Comparison of ENCODE assay signal across 13 mouse cellular contexts in genomic region chr7:4947855-4948254, GRCm38 (mm10). TPM values are rescaled to one million over a fixed set of nuclear protein-coding genes. Genes with fewer than 3 reads are reported as not detected.
DNase-seq lines count a peak whose midpoint lies in the region; ATAC-seq and TF ChIP-seq lines count a peak whose summit lies in the region.
"Had no signal": no experiment of that assay in that cellular context is flagged by ENCODE, and none has a peak within 500 bp of the region (broad histone marks: within the 10 kb centered on the region; RNA-seq: fewer than 3 reads in every experiment).

No protein-coding gene starts in this region.

- H3K27me3 ChIP-seq in stomach, embryonic 16.5 days (ENCODE audit: control insufficient read depth, insufficient read depth, low read length), result no peaks in the 10 kb centered on the region
- no peaks in the 10 kb centered on the region for H3K27me3 ChIP-seq in stomach, postnatal 0 days (ENCODE audit: control insufficient read depth, insufficient read depth, low read length)
- H3K27me3 ChIP-seq in hindbrain, postnatal 0 days (ENCODE audit: insufficient read depth, low read length), result no peaks in the 10 kb centered on the region
- H3K27me3 ChIP-seq: hindbrain, embryonic 15.5 days; neural tube, embryonic 12.5 days; Patski had no signal

- ATAC-seq in stomach, embryonic 16.5 days (ENCODE audit: insufficient read depth, low FRiP score), result no peak
- ATAC-seq in stomach, postnatal 0 days (ENCODE audit: low FRiP score, low TSS enrichment), result no peak
- ATAC-seq in monocyte, adult 5-6 weeks (replicated peaks; ENCODE audit: insufficient number of reproducible peaks, low FRiP score, low TSS enrichment, poor library complexity, severe bottlenecking), result no peak
- no peak for ATAC-seq in hindbrain, postnatal 0 days
- ATAC-seq: Patski had no signal

- no peak overlapping the region for H3K4me3 ChIP-seq in stomach, embryonic 16.5 days (replicated peaks; ENCODE audit: low read length)
- no peak overlapping the region for H3K4me3 ChIP-seq in stomach, postnatal 0 days (ENCODE audit: low read depth, low read length)
- H3K4me3 ChIP-seq in hindbrain, postnatal 0 days (ENCODE audit: low read length), result no peak overlapping the region
- H3K4me3 ChIP-seq: hindbrain, embryonic 15.5 days; neural tube, embryonic 12.5 days had no signal

- no peaks in the 10 kb centered on the region for H3K36me3 ChIP-seq in stomach, embryonic 16.5 days (ENCODE audit: control insufficient read depth, insufficient read depth, low read length)
- no peaks in the 10 kb centered on the region for H3K36me3 ChIP-seq in stomach, postnatal 0 days (ENCODE audit: control insufficient read depth, insufficient read depth, low read length)
- H3K36me3 ChIP-seq in hindbrain, postnatal 0 days (ENCODE audit: insufficient read depth, low read length), result no peaks in the 10 kb centered on the region
- H3K36me3 ChIP-seq: hindbrain, embryonic 15.5 days; neural tube, embryonic 12.5 days had no signal

- WGBS in stomach, embryonic 16.5 days, result 19% methylated on average over 2 of the region's 2 CpGs
- 15% methylated on average over 2 of the region's 2 CpGs for WGBS in stomach, postnatal 0 days
- WGBS in hindbrain, postnatal 0 days, result 31% methylated on average over 2 of the region's 2 CpGs

- no peaks in the 10 kb centered on the region for H3K9me3 ChIP-seq in stomach, embryonic 16.5 days (replicated peaks; ENCODE audit: control insufficient read depth, low read length)
- no peaks in the 10 kb centered on the region for H3K9me3 ChIP-seq in stomach, postnatal 0 days (ENCODE audit: control insufficient read depth, low read length)
- H3K9me3 ChIP-seq in hindbrain, postnatal 0 days (ENCODE audit: low read length), result no peaks in the 10 kb centered on the region
- H3K9me3 ChIP-seq: hindbrain, embryonic 15.5 days; neural tube, embryonic 12.5 days had no signal

- 0 out of 2 replicates have a peak overlapping the region, but pooled peaks have one; percentile 8 for H3K9ac ChIP-seq in stomach, embryonic 16.5 days (ENCODE audit: low read length)
- no peak overlapping the region for H3K9ac ChIP-seq in stomach, postnatal 0 days (ENCODE audit: low read length)
- H3K9ac ChIP-seq in hindbrain, postnatal 0 days (replicated peaks; ENCODE audit: low read length), result no peak overlapping the region
- H3K9ac ChIP-seq: hindbrain, embryonic 15.5 days; neural tube, embryonic 12.5 days had no signal

- H3K4me2 ChIP-seq in stomach, embryonic 16.5 days (ENCODE audit: low read depth, low read length), result no peak overlapping the region
- no peak overlapping the region for H3K4me2 ChIP-seq in stomach, postnatal 0 days (replicated peaks; ENCODE audit: low read depth)
- no peak overlapping the region for H3K4me2 ChIP-seq in hindbrain, postnatal 0 days (ENCODE audit: low read depth, low read length)
- H3K4me2 ChIP-seq: hindbrain, embryonic 15.5 days; neural tube, embryonic 12.5 days had no signal

- intact Hi-C loops in gastrocnemius, postnatal 36 days (cut with DNase I), result no loop called here

- no peaks in the 10 kb centered on the region for H3K4me1 ChIP-seq in stomach, embryonic 16.5 days (ENCODE audit: control insufficient read depth, insufficient read depth, low read length)
- H3K4me1 ChIP-seq in stomach, postnatal 0 days (replicated peaks; ENCODE audit: control insufficient read depth, insufficient read depth), result no peaks in the 10 kb centered on the region
- H3K4me1 ChIP-seq in hindbrain, postnatal 0 days (ENCODE audit: insufficient read depth, low read length), result no peaks in the 10 kb centered on the region; the same call in 1 of the 2 replicates
- H3K4me1 ChIP-seq: hindbrain, embryonic 15.5 days; neural tube, embryonic 12.5 days had no signal

- TF ChIP-seq CTCF in stomach, postnatal 0 days (IDR thresholded peaks at IDR 0.05; ENCODE audit: low read depth), result no peak
- TF ChIP-seq CTCF in hindbrain, postnatal 0 days (IDR thresholded peaks at IDR 0.05; ENCODE audit: low read depth), result no peak

- TF ChIP-seq EP300 in stomach, postnatal 0 days (optimal IDR thresholded peaks at IDR 0.05), result no peak

- no peak overlapping the region for H3K27ac ChIP-seq in stomach, embryonic 16.5 days (ENCODE audit: low read length)
- no peak overlapping the region for H3K27ac ChIP-seq in stomach, postnatal 0 days (replicated peaks)
- H3K27ac ChIP-seq in hindbrain, postnatal 0 days, result no peak overlapping the region
- H3K27ac ChIP-seq: hindbrain, embryonic 15.5 days; neural tube, embryonic 12.5 days had no signal

- peak; percentile 45 to 60 for DNase-seq in cerebellum, postnatal 10 days
- no peak for DNase-seq in cerebellum, postnatal 36 days
- no peak for DNase-seq in stomach, postnatal 0 days (ENCODE audit: low spot score)
- DNase-seq in gastrocnemius, postnatal 36 days, result peak; percentile 74 to 79
- peak; percentile 83 for DNase-seq in skeletal muscle tissue, adult 2 months (ENCODE audit: low read depth, low spot score)
- no peak for DNase-seq in hindbrain, postnatal 0 days (ENCODE audit: low spot score)
- DNase-seq: kidney, postnatal 4 days had no signal

RNA-seq across cellular contexts. Expression of gene Sbk2, which starts 16.4 kb away (rescaled TPM):
- polyA plus RNA-seq in stomach, embryonic 16.5 days (2015; fragmentation: Nextera tagmentation; extraction: Ambion mirVana), result 0.26 and 0.47 TPM in 2 replicates
- polyA plus RNA-seq in stomach, postnatal 0 days (2015; fragmentation: Nextera tagmentation; extraction: Ambion mirVana), result 0.15 TPM in 1 of 2 replicates, not detected in the other
- total RNA-seq in gastrocnemius, postnatal 36 days (2021), result 10 to 100 TPM; 30.5 to 35.8 TPM
- total RNA-seq in monocyte, adult 5-6 weeks (2017), result not detected in 3 replicates
- 0.31 TPM in 1 of 2 replicates, not detected in the other for total RNA-seq in hindbrain, postnatal 0 days (2014; rRNA removed)
- not detected in 2 replicates for polyA plus RNA-seq in hindbrain, postnatal 0 days (2015; fragmentation: Nextera tagmentation; extraction: Ambion mirVana)
- total RNA-seq: left cerebral cortex, postnatal 25 days had no signal

RNA-seq across cellular contexts. Expression of gene Ssc5d, which starts 22.3 kb away (rescaled TPM):
- 3.4 and 3.5 TPM in 2 replicates for polyA plus RNA-seq in stomach, embryonic 16.5 days (2015; fragmentation: Nextera tagmentation; extraction: Ambion mirVana)
- 1.3 and 1.9 TPM in 2 replicates for polyA plus RNA-seq in stomach, postnatal 0 days (2015; fragmentation: Nextera tagmentation; extraction: Ambion mirVana)
- total RNA-seq in gastrocnemius, postnatal 36 days (2021), result 10 to 100 TPM in 1 of 2 experiments, 1 to 10 TPM in 1; 8.8 to 11.1 TPM
- not detected in 3 replicates for total RNA-seq in monocyte, adult 5-6 weeks (2017)
- 2.5 and 2.8 TPM in 2 replicates for total RNA-seq in hindbrain, postnatal 0 days (2014; rRNA removed)
- polyA plus RNA-seq in hindbrain, postnatal 0 days (2015; fragmentation: Nextera tagmentation; extraction: Ambion mirVana), result 0.77 and 1.0 TPM in 2 replicates

RNA-seq across cellular contexts. Expression of gene Sbk3, which starts 23.1 kb away (rescaled TPM):
- polyA plus RNA-seq in stomach, embryonic 16.5 days (2015; fragmentation: Nextera tagmentation; extraction: Ambion mirVana), result 0.11 TPM in 1 of 2 replicates, not detected in the other
- polyA plus RNA-seq in stomach, postnatal 0 days (2015; fragmentation: Nextera tagmentation; extraction: Ambion mirVana), result 0.04 TPM in 1 of 2 replicates, not detected in the other
- 1 to 10 TPM; 1.6 to 1.7 TPM for total RNA-seq in gastrocnemius, postnatal 36 days (2021)
- total RNA-seq in monocyte, adult 5-6 weeks (2017), result not detected in 3 replicates
- 0.31 and 0.72 TPM in 2 replicates for total RNA-seq in hindbrain, postnatal 0 days (2014; rRNA removed)
- 0.23 and 0.31 TPM in 2 replicates for polyA plus RNA-seq in hindbrain, postnatal 0 days (2015; fragmentation: Nextera tagmentation; extraction: Ambion mirVana)

RNA-seq across cellular contexts. Expression of gene Nat14, which starts 26.0 kb away (rescaled TPM):
- 3.0 and 4.0 TPM in 2 replicates for polyA plus RNA-seq in stomach, embryonic 16.5 days (2015; fragmentation: Nextera tagmentation; extraction: Ambion mirVana)
- polyA plus RNA-seq in stomach, postnatal 0 days (2015; fragmentation: Nextera tagmentation; extraction: Ambion mirVana), result 2.3 and 2.5 TPM in 2 replicates
- total RNA-seq in gastrocnemius, postnatal 36 days (2021), result 1 to 10 TPM; 2.5 to 3.2 TPM
- total RNA-seq in monocyte, adult 5-6 weeks (2017), result 0.49 TPM in 1 of 3 replicates, not detected in the others
- 24.2 and 32.3 TPM in 2 replicates for total RNA-seq in hindbrain, postnatal 0 days (2014; rRNA removed)
- 27.5 and 29.4 TPM in 2 replicates for polyA plus RNA-seq in hindbrain, postnatal 0 days (2015; fragmentation: Nextera tagmentation; extraction: Ambion mirVana)

RNA-seq across cellular contexts. Expression of gene Zfp628, which starts 32.8 kb away (rescaled TPM):
- polyA plus RNA-seq in stomach, embryonic 16.5 days (2015; fragmentation: Nextera tagmentation; extraction: Ambion mirVana), result 2.1 and 2.3 TPM in 2 replicates
- 1.8 and 1.9 TPM in 2 replicates for polyA plus RNA-seq in stomach, postnatal 0 days (2015; fragmentation: Nextera tagmentation; extraction: Ambion mirVana)
- 1 to 10 TPM; 8.9 TPM for total RNA-seq in gastrocnemius, postnatal 36 days (2021)
- 2.6 to 6.0 TPM (median 5.9 TPM) in 3 replicates for total RNA-seq in monocyte, adult 5-6 weeks (2017)
- total RNA-seq in hindbrain, postnatal 0 days (2014; rRNA removed), result 12.5 and 12.7 TPM in 2 replicates
- polyA plus RNA-seq in hindbrain, postnatal 0 days (2015; fragmentation: Nextera tagmentation; extraction: Ambion mirVana), result 5.2 and 5.7 TPM in 2 replicates

Comparison
In these comparisons a context has a peak if more than half of its experiments do, and no peak if none do; other contexts are left out.
1. DNase-seq: peak in cerebellum, postnatal 10 days (2 of 2), gastrocnemius, postnatal 36 days (2 of 2) and skeletal muscle tissue, adult 2 months (single experiment); none in cerebellum, postnatal 36 days (0 of 2), stomach, postnatal 0 days (single experiment) and hindbrain, postnatal 0 days (single experiment).
2. RNA of gene Sbk2, which starts 16.4 kb away (total RNA-seq): 30.5 to 35.8 TPM in gastrocnemius, postnatal 36 days; 0.31 TPM in hindbrain, postnatal 0 days and not detected in monocyte, adult 5-6 weeks; every median in the first group is over 10 times any median in the second.